Mouse (Mus musculus) myocyte (in vitro differentiated cells): ENCODE data around the gene Crk.

Experiments
- MAX ChIP-seq: IDR thresholded peaks from one replicate; pipeline ENCODE4 v1.6.1; 2011; ENCODE audit warnings: low read depth, mild to moderate bottlenecking, control low read depth
- MYOD1 ChIP-seq, 3 experiments: IDR thresholded peaks; one replicate each; pipeline ENCODE4 v1.6.1; 2011; ENCODE audit warnings: control low read depth in 2 of 3, low read depth in 2 of 3, mild to moderate bottlenecking in 2 of 3, moderate library complexity in 1 of 3; ENCODE audit not compliant: insufficient read length in 2 of 3, control insufficient read depth in 1 of 3
- POLR2A ChIP-seq: IDR thresholded peaks from one replicate; pipeline ENCODE4 v1.6.1; 2011; ENCODE audit warnings: low read depth, mild to moderate bottlenecking, control low read depth, moderate library complexity; ENCODE audit not compliant: insufficient read length
- POLR2AphosphoS2 ChIP-seq: IDR thresholded peaks from one replicate; pipeline ENCODE4 v1.6.1; 2011; ENCODE audit warnings: low read depth, control low read depth; ENCODE audit not compliant: insufficient read length
- TCF12 ChIP-seq: IDR thresholded peaks from one replicate; pipeline ENCODE4 v1.6.1; 2011; ENCODE audit warnings: mild to moderate bottlenecking, control low read depth; ENCODE audit not compliant: poor library complexity, insufficient read depth, severe bottlenecking

GRCm38 (mm10) chr11:75653781-75654470, 25.1 kb upstream of the Crk start:
- TF ChIP-seq MAX (no peak), TCF12 (no peak), POLR2AphosphoS2 (peak; percentile 82), POLR2A (peak; percentile 73), MYOD1 (IDR thresholded peaks at IDR 0.05; ENCODE audit: control insufficient read depth in 1 of 3, insufficient read length in 2 of 3, low read depth in 2 of 3) (peak in 1 of 3 experiments; percentile 41)
